Mouse (Mus musculus) ovary, postnatal 10 days (tissue): ENCODE results near the gene Cx3cr1.
A peak's percentile ranks its signal among the peaks of the same experiment; 100 is the strongest.

Experiments used
- DNase-seq: peaks from one replicate; pipeline ENCODE4 v3.0.0; 2022; ENCODE audit warnings: low spot score

Gene Cx3cr1

GRCm38 (mm10) chr9:119993092-119993844, 76.4 kb downstream of the Cx3cr1 start:
- DNase-seq, result no peak

- no peak for DNase-seq
Observed at GRCm38 (mm10) chr9:119991310-119991709, 78.4 kb downstream of the Cx3cr1 start.

GRCm38 (mm10) chr9:119988304-119988703, 81.4 kb downstream of the Cx3cr1 start:
- no peak for DNase-seq

GRCm38 (mm10) chr9:119985881-119986574, 83.7 kb downstream of the Cx3cr1 start:
- DNase-seq, result no peak

GRCm38 (mm10) chr9:119984536-119985011, 85.1 kb downstream of the Cx3cr1 start, which contains the start of gene Csrnp1:
Gene Csrnp1, minus strand, starts transcription at chr9:119984658.
- DNase-seq, result no peak

GRCm38 (mm10) chr9:119983585-119984535, 85.8 kb downstream of the Cx3cr1 start:
- peak; percentile 71 for DNase-seq

GRCm38 (mm10) chr9:119982956-119983551, 86.6 kb downstream of the Cx3cr1 start:
- no peak for DNase-seq

GRCm38 (mm10) chr9:119982241-119982811, 87.4 kb downstream of the Cx3cr1 start:
- no peak for DNase-seq

- DNase-seq, result peak; percentile 26
Observed at GRCm38 (mm10) chr9:119981183-119982179, 88.2 kb downstream of the Cx3cr1 start.

GRCm38 (mm10) chr9:119980770-119981182, 88.9 kb downstream of the Cx3cr1 start:
- no peak for DNase-seq

GRCm38 (mm10) chr9:119979749-119980148, 89.9 kb downstream of the Cx3cr1 start:
- no peak for DNase-seq

GRCm38 (mm10) chr9:119978811-119979441, 90.8 kb downstream of the Cx3cr1 start:
- no peak for DNase-seq

- DNase-seq, result no peak
Observed at GRCm38 (mm10) chr9:119978151-119978810, 91.4 kb downstream of the Cx3cr1 start.

- no peak for DNase-seq
Observed at GRCm38 (mm10) chr9:119977557-119978060, 92.1 kb downstream of the Cx3cr1 start.

- no peak for DNase-seq
Observed at GRCm38 (mm10) chr9:119976704-119977556, 92.7 kb downstream of the Cx3cr1 start.

- no peak for DNase-seq
Observed at GRCm38 (mm10) chr9:119975286-119975685, 94.4 kb downstream of the Cx3cr1 start.

GRCm38 (mm10) chr9:119974609-119975008, 95.1 kb downstream of the Cx3cr1 start:
- DNase-seq, result no peak
